Comparison of ENCODE assay signal across 19 mouse cellular contexts in the genomic region with DNA sequence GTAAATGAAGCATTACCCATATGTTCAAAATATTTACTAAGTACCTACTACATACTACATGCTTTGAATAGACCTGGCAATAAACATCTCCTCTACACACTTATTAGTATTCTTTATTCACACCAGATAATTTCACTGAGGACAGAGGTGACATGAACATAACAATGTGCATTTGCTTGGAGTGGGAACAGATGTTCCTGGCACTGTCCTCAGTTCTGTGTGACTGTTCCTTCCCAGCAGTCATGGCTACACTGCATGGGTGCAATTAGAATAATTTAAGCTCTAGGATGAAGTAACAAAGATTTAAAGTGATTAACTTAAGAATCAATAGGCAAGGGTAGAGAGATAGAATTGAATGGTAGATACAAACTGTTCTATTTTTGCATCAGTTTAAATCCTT.
"Had no signal": no experiment of that assay in that cellular context is flagged by ENCODE, and none has a peak within 500 bp of the region (broad histone marks: within the 10 kb centered on the region; RNA-seq: fewer than 3 reads in every experiment).

No protein-coding gene starts in this region.

- H3K4me3 ChIP-seq: lung, embryonic 15.5 days; megakaryocyte, embryonic 14.5 days; midbrain, embryonic 13.5 days; midbrain, embryonic 15.5 days; neural tube, embryonic 12.5 days had no signal

- H3K9me3 ChIP-seq: lung, embryonic 15.5 days; megakaryocyte, embryonic 14.5 days; midbrain, embryonic 13.5 days; midbrain, embryonic 15.5 days; neural tube, embryonic 12.5 days had no signal

- H3K36me3 ChIP-seq: lung, embryonic 15.5 days; midbrain, embryonic 13.5 days; midbrain, embryonic 15.5 days; neural tube, embryonic 12.5 days had no signal

- ATAC-seq: lung, postnatal 0 days; midbrain, embryonic 13.5 days; midbrain, embryonic 15.5 days had no signal

- H3K27ac ChIP-seq: lung, embryonic 15.5 days; macrophage; midbrain, embryonic 13.5 days; neural tube, embryonic 12.5 days had no signal

- H3K27me3 ChIP-seq: lung, embryonic 15.5 days; megakaryocyte, embryonic 14.5 days; midbrain, embryonic 13.5 days; midbrain, embryonic 15.5 days; neural tube, embryonic 12.5 days had no signal

- H3K4me2 ChIP-seq: lung, embryonic 15.5 days; midbrain, embryonic 11.5 days; midbrain, embryonic 13.5 days; midbrain, embryonic 15.5 days; neural tube, embryonic 12.5 days had no signal

- H3K4me1 ChIP-seq: lung, embryonic 15.5 days; megakaryocyte, embryonic 14.5 days; midbrain, embryonic 13.5 days; midbrain, embryonic 15.5 days; neural tube, embryonic 12.5 days had no signal

- H3K9ac ChIP-seq: lung, embryonic 15.5 days; midbrain, embryonic 13.5 days; midbrain, embryonic 15.5 days; neural tube, embryonic 12.5 days had no signal

- DNase-seq: lung, adult 2 months; lung, postnatal 14 days; lung, postnatal 36 days; retina, postnatal 1 day; right cerebral cortex, adult 18-20 months; right cerebral cortex, postnatal 25 days; right cerebral cortex, postnatal 4 days; spleen, adult 18-20 months; thymus, adult 18-20 months; thymus, postnatal 14 days; thymus, postnatal 36 days had no signal
